Mouse (Mus musculus) frontal cortex, postnatal 10 days (tissue): ENCODE measurements around the gene Sept11.

Source experiments
- DNase-seq, 2 experiments: peaks; one replicate each; pipeline ENCODE4 v3.0.0; 2022; ENCODE audit warnings: low spot score in 2 of 2, mixed read lengths in 1 of 2

Sept11 gene

DNA sequence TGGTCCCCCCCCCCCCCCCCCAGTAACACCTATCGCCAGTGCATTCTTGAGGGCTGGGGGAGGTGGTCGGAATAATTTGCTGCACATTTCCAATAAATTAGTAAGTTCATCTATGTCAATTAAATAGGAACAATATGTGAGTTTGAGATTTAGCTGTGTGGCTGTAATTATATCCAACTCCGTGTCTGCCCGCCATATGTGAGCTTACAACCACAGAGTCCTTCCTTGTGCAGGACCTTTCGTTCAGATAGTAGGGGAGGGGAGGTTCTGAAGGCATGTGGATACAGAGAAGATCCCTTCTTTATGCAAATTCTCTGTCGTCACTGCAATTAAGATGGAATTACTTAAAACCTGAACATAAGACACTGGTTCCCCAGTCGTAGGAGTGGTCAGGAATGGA lies 2.1 kb downstream of the Sept11 start:
- no peak for DNase-seq

DNA sequence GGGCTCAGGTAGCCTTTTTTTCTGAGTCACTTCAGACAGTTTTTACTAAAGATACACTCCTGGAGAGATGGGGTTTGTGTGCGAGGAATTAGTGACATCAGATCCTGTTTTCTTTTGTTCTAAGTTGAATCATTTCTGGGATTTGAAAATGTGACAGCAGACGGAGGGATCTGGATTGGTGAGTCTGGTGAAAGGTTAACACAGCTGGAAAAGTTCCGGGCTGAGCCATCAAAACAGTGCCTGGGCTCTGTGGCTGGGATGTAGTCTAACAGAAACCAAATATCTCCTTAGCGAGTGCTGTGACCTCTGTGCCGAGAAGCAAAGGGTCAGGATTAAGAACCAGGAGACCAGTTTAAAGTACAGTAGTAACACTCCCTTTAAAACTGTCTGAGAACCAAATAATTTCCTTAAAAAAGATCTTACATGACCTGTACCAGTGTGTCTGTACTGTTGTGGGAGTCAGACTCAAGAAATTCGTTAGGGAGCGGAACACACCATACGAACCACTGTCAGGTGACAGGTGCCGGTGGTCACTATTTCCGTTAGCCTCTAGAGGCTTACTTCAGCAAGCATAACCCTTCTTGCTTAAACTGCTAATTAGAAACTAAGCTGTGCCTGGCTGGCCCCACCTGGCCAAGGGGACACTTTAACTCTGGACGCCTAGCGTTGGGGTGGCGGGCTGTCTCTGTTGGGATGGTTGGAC lies 4.1 kb downstream of the Sept11 start:
- no peak for DNase-seq

DNA sequence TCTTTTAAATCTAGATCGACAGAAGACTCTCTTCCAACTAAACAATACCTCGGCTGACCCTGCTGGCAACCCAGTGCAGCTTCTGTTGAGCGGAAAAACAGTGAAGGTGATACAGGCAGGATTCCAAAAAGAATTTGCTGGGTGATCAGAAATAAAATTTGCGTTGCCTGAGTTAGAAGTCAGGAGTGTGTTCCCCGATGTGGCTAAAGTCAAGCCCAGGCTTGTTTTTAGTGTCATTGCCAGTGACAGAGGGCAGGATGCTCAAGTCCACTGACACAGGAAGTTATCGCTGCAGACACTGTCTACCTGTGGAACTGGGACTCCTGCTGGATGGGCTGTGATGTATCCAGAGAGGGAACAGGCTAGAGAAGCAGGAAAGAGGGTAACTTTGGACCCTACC lies 5.0 kb downstream of the Sept11 start:
- no peak for DNase-seq

DNA sequence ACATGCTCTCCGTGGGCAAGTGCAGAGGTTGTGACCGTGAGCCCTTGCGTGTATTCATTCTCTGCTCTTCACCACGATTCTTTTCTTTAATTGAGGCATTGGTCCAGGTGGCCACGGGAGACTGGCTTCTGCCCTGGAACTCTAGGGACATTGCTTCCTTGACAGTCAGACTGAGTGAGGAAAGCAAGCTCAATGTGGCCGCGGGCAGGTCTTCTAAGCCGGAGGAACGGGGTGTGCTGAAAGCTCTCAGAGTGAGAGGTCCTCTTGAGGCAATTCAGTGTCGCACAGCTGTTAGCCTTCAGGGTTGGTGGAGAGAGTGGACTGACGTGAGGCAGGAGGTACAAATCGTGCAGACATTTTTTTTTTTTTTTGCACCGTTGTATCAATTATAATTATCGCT lies 5.6 kb downstream of the Sept11 start:
- DNase-seq = no peak

DNA sequence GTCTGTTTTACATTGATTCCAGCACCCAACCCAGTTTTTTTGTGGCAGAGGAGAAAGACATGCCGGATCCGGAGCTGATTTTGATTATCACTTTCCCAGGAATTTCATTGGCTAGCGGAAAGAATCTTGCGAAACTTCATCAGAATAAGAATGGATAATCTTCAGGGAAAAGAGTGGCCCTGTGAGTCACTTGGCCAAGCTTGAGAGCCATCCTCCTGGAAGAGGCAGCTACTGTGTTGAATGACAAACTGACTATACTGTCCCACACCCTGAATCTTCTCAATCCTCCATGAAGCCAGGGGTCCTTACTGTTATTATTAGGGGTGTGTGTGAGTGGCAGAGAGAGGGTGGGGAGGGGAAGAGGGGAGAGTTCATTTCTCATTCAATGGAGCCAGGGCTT lies 7.7 kb downstream of the Sept11 start:
- no peak for DNase-seq

- DNase-seq = no peak
Observed at GRCm38 (mm10) chr5:93101371-93101791, 8.1 kb downstream of the Sept11 start.

DNA sequence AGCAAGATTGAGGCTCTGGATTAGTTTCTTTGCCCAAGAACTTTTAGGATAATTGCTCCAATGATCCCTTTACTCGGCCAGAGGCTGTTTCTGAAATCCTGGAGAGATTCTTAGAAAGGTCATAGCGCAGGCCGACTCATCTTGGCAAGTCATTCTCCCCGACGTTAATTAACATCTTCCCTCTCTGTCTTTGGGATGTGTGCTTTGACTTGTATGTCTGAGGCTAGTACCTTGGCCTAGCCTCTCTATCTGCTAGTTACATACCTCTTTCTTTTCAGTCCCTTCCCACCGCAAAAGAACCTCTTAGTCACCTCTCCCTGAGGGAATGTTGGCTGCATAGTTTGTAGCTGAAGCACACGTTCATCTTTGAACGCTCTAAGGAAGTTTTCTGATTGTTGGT lies 10.4 kb downstream of the Sept11 start:
- DNase-seq = no peak

- DNase-seq = no peak
Observed at GRCm38 (mm10) chr5:93104987-93105823, 12.0 kb downstream of the Sept11 start.

DNA sequence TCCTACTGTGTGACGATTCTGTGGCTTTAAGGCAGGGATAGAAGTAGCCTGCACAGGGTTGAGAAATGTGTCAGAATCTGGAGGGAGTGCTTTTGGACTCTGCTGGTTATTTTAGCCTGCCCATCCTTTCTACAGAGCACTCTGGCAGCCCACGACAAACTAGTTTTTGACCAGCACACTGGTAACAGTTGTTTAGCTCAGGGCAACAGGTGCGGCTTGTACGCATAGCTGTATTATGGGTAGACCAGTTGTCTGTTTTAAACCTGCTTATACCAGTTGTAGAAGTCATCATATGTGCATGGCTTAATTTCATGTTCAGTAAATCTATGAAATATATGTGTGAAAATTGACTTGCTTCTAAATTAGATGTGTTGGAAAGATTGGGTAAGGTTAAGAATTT lies 12.8 kb downstream of the Sept11 start:
- DNase-seq = no peak

DNA sequence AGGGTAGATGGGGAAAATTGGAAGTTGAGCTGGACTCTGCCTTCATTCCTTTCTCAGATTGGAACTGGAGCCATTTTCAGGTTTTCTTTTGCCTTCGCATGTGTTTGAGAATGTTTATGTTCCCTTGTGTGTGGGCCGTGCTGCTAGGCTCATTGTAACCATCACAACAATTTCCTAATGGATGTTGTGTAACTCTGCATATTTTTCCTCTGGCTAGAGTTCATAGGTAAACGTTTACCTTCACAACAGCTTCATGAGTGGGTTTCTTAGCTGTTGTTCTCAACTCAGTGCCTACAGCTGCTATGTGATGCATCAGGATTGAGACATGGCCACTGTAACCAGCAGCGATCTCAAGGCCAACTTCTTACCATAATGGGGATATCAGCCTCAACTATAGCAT lies 15.5 kb downstream of the Sept11 start:
- DNase-seq = no peak

GRCm38 (mm10) chr5:93109555-93109954 lies 16.3 kb downstream of the Sept11 start:
- no peak for DNase-seq

DNA sequence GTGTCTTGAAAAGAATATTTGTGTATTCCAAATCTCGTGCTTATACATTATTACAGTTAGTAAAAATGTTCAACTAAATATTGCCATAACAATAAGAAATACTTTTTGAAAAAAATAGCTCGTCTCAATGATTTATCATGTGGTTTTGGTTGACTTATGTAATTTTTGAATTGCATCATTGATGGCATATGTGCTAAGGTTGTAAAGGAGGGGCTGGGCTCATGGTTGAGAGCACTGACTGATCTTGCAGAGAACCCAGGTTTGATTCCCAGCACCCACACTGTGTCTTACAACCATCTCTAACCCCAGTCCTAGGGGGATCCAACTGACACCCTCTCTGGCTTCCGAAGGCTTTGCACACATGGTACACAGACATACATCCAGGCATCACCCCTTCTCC lies 19.1 kb downstream of the Sept11 start:
- DNase-seq = no peak

DNA sequence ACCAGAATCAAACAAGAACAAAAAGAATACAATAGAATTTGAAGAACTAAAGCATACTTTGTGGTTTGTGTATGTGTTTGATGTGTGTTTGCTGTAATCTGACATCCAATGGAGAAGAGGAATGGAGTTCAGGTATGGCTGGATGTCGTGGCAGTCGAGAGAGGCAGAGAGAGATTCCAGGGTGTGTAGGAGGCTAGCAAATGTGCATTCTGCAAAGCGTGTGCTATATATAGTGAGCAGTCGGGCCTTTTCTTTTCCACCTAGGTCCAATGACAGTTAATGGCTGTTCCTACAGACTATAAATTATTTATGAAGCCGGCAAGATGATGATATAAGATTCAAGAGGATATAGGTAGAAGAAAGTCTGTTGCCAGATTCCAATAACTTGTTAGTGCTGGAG lies 20.3 kb downstream of the Sept11 start:
- no peak for DNase-seq

DNA sequence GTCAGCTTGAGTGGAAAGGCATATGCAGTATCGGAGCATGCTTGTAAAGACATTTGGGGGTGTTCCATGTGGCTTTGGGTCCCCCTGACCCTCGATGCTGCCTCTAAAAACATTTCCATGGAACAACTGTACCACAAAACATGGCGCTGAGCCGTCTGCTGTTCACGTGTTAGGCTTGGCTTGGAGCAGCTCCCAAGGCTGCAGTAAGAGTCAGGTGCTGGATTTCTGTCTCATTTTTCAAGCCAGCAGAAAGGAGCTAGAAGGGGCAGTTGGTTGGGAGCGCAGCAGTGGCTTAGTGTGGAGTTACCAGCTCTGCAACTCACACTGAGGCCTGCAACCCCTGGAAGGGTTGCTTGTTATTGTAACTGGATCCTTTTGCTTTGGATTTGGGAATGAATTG lies 21.3 kb downstream of the Sept11 start:
- no peak for DNase-seq

DNA sequence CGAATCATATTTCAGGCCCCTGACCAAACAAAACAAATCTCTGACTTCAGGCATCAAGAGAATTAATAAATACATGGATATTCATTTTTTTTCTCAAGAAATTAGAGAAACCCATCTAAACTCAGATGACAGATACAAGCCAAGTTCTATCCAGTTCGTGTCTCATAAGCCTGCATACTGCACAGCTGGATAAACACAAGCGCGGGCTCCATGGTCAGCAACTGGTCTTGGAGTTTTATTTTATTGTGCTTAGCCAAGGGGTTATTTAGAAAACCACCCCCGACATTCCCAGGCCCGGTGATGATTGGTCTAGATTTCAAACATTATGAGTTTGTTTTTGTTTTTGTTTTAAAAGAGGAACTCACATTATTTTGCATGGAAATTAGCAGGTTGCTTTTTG lies 21.8 kb downstream of the Sept11 start:
- DNase-seq = no peak

DNA sequence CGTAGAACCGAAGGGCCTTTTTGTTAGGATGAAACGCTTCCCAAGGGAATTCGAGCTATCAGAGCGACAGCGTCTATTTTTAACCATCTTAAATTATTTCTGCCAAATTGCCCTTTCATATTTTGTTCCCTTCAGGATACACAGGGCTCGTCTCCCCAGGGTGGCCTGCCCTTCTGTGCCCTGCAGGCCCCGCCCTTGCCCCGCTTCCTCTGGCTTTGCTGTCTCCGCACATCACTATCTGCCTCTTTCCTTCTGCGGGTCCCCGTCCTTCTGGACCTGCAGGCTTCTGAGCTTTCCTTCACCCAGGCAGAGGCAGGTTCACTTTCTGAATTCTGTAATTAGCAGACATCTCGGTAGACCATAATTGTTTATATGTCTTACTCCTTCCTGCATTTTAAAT lies 22.6 kb downstream of the Sept11 start:
- no peak for DNase-seq

GRCm38 (mm10) chr5:93117648-93118047 lies 24.4 kb downstream of the Sept11 start:
- DNase-seq = no peak

DNA sequence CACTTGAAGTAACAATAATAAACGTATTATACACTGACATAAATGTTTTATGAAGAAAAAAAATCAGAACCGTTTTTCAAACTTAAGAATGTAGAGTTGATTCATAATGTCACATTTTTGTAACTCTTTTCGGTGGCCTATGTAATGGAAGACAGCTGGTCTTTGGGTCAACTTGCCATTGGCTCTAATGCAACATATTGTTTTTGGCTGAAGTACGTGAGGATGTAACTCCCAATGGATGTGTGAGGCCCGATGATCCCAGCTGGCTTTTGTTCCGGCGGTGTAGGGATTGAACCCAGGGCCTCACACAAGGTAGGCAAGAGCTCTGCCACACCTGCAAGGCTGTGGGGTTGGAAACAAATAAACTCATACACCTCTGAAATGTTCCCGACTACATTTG lies 28.4 kb downstream of the Sept11 start:
- DNase-seq = no peak

DNA sequence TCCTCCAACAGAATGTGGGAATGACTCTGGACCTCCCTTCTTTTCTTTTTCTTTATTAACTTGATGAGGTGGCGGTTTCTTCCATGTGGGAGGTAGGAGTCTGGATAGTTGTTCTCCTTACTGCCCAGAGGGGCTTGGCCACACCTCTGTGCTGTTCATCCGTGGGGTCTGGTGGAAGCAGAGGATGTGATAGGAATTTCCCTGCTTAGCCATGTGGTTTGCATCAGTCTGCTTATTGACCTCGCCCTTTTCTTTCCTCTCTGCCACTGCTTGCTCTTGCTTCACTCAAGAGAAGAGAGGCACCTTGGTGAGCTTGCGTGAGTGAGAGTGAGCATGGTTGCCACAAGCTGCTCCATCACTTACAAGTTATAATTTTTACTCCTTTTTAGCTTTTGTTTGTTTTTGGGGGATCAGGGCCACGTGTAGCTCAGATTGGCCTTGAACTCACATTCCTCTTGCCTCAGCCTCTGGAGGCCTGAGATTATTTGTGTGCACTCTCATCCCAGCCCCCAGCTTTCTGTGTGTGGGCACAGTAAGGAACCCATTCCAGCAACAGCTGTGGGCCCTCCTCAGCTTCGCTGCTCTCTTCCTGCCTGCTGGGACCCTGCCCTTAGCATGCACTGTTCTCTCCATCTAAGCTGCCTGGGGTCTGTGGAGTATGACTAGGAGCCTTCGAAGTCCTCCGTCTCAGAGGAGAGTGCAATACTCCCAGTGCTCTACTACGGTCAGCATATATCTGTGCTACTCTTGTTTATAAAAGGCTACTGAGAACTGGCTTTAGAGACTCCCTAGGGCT lies 31.0 kb downstream of the Sept11 start:
- DNase-seq = no peak

GRCm38 (mm10) chr5:93125325-93125724 lies 32.1 kb downstream of the Sept11 start:
- no peak for DNase-seq

DNA sequence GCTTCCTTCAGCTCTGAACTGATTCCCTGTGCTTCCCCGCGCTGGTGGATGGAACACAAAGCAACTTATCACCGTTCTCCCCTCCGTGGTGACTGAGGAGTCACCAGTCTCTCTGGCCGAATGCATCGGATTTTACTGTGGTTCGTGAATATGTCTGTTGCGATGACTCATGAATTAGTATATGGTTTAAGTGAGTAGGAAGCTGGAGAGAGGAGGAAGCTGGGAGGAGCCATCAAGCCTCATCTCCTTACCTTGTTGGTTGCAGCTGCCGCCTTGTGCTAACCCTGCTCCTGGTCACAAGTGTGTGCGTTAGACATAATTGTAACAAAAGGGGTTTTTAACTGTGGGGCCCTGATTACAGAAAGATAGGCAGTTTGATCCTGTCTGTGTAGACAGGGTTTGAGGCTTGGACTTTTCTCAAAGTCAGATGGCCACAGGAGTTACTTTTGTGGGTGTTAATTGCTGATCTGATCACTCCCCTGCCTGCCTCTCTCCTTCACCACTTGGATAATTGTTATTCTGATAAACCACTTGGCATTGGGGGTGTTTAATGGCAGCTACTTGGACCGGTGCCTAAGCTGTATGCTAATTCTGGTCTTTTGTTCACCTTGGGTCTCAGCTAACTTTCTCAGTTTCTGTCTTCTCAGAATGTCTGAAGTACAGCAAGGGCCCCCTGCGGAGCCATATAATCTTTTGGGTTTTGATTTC lies 33.1 kb downstream of the Sept11 start:
- no peak for DNase-seq
